Mouse (Mus musculus) telencephalon, adult 2 months (tissue): ENCODE measurements around the gene Ppp1r13l.
A peak's percentile ranks its signal among the peaks of the same experiment; 100 is the strongest.

Experiments used
- DNase-seq: peaks from one replicate; pipeline ENCODE4 v3.0.0-alpha.2; 2011; ENCODE audit warnings: low read depth, low spot score

The Ppp1r13l gene

GRCm38 (mm10) chr7:19365376-19365775 lies 5.8 kb downstream of the Ppp1r13l start:
- no peak for DNase-seq

- DNase-seq: no peak
Measured at GRCm38 (mm10) chr7:19368380-19368779, 8.8 kb downstream of the Ppp1r13l start.

DNA sequence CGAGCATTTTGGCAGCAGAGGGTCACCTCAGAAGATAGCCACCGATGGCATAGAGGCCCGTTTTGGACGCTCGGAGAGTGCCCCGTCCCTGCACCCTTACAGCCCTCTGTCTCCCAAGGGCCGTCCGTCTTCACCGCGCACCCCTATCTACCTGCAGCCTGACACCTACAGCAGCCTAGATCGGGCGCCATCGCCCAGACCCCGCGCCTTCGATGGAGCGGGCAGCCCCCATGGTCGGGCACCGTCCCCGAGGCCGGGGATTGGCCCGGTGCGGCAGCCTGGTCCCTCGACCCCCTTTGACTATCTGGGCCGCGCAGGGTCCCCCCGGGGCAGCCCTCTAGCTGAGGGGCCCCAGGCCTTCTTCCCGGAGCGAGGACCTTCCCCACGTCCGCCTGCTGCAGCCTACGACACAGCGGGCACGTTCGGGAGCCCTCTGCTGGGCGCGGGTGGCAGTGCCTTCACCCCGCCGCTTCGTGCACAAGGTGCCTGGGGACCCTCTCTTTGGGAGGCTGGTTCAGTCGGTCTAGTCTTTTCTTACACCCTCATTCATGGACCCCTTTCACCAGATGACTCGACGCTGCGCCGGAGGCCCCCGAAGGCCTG lies 10.4 kb downstream of the Ppp1r13l start:
- DNase-seq: no peak

GRCm38 (mm10) chr7:19373367-19373766 lies 13.8 kb downstream of the Ppp1r13l start:
- no peak for DNase-seq

DNA sequence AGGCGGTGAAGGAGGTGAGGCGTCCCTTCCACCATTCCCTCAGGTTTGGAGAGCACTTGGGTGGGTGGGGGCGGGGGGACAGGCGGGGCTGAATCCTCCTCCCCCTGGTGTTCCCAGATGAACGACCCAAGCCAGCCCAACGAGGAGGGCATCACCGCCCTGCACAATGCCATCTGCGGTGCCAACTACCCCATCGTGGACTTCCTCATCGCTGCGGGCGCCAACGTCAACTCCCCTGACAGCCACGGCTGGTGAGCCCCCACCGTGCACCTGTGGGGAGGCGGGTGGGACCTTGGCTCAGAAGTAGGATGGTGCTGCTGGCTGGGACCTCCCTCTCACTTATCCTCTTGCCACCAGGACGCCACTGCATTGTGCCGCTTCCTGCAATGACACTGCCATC lies 15.8 kb downstream of the Ppp1r13l start:
- no peak for DNase-seq

GRCm38 (mm10) chr7:19376019-19376418 lies 16.5 kb downstream of the Ppp1r13l start:
- no peak for DNase-seq

GRCm38 (mm10) chr7:19378049-19378448 lies 18.5 kb downstream of the Ppp1r13l start:
- DNase-seq: no peak

GRCm38 (mm10) chr7:19381377-19382165 lies 22.0 kb downstream of the Ppp1r13l start, which contains the start of gene Ercc2:
Gene Ercc2, plus strand, starts transcription at chr7:19382010.
- DNase-seq: peak; percentile 98

DNA sequence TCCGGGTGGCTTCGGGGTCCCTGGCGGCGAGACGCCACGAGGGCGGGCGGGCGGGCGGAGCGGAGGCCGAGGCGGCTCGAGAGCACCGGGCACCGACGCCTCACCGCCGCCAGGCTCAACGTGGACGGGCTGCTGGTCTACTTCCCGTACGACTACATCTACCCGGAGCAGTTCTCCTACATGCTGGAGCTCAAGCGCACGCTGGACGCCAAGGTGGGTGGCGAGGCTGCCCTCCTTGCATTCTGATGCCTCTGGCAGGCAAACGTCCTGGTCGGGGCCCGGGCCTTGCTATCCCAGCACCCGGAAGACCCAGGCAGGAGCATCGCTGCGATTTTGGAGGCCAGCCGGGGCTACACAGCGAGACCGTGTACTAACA lies 22.6 kb downstream of the Ppp1r13l start:
- no peak for DNase-seq

DNA sequence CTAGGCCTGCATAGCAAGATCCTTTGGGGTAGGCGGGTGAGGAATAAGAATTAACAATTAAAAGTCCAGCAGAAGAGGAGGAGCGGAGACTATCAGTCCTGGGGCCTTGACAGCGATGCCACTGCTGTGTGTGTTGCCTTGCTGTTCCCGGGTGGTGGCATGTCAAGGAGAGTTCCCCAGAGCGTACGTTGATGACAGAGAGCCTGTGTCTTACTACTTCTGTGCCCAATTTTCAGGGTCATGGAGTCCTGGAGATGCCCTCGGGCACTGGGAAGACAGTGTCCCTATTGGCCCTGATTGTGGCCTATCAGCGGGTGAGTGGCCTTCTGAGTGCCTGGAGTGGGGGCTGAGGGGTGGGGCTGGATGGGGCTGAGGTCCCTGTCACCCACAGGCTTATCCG lies 24.2 kb downstream of the Ppp1r13l start:
- DNase-seq: no peak

GRCm38 (mm10) chr7:19388699-19389413 lies 29.3 kb downstream of the Ppp1r13l start:
- DNase-seq: no peak

DNA sequence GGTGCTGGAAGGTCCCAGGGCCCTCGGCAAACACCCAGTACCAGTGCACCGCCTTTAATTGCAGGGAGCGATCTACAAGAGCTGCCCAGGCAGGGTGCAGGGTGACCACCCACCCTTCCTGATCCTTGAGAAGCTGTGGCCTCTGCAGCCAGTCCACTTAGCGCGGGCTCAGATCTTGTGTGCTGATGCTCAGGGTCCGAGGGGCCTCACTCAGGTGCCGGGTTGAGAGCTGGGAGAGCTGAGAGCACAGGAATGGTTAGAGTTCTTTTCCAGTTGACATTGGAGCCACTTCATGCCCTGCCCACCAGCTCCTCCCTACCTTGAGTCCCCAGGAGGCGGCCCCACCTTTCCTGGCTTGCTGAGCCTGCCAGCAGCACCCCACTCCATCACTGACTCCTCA lies 34.9 kb downstream of the Ppp1r13l start:
- no peak for DNase-seq

GRCm38 (mm10) chr7:19399496-19400280 lies 40.1 kb downstream of the Ppp1r13l start:
- no peak for DNase-seq

GRCm38 (mm10) chr7:19400946-19401345 lies 41.4 kb downstream of the Ppp1r13l start:
- DNase-seq: no peak

- no peak for DNase-seq
Measured at GRCm38 (mm10) chr7:19402535-19403112, 43.1 kb downstream of the Ppp1r13l start.

DNA sequence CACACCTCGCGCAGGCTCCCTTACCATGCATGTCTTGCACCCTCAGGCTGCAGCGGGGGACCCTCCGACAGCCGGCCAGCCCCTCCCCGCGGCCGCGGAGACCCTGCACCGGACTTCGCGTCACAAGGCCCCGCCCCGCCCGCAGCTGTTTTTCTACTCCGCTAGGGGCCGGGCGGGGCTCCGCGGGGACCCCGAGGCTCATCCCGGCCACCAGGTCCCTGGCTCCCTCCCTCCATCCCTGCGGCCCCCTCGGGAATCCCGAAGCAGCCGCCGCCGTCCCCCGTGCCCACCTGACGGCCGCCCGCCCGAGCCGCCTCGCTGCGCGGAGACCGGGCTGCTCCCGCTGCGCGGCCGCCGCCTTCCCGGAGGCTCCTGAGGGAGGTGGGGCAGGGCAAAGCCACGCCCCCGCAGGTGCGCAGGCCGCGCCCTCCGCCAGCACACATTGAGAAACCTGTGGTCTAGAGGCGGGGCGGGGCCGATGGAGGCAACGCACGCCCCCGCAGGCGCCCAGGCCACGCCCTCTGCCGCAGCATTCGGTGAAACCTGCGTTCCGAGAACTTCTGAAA lies 44.3 kb downstream of the Ppp1r13l start, which contains the start of gene Klc3:
Gene Klc3 (minus strand): TSS at position 374 of the 566 bp plus-strand sequence.
- DNase-seq: no peak

DNA sequence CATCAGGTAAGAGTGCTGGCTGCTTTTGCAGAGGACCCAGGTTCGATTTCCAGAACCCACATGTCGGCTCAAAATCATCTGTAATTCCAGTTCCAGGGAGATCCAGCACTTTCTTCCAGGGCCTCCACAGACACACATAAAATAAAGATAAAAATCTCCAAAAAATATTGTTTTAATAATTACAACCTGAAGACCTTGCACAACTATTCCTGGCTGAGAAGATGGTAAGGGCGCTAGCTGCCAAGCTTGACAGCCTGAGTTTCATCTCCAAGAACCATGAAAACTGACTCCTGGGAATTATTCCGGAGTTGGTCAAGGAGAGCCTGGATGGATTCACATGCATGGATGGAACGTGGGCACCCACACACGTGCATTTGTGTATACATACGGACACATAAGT lies 44.9 kb downstream of the Ppp1r13l start, which contains the start of gene Ckm:
Gene Ckm (plus strand): TSS at position 301 of the 400 bp plus-strand sequence.
- DNase-seq: no peak

DNA sequence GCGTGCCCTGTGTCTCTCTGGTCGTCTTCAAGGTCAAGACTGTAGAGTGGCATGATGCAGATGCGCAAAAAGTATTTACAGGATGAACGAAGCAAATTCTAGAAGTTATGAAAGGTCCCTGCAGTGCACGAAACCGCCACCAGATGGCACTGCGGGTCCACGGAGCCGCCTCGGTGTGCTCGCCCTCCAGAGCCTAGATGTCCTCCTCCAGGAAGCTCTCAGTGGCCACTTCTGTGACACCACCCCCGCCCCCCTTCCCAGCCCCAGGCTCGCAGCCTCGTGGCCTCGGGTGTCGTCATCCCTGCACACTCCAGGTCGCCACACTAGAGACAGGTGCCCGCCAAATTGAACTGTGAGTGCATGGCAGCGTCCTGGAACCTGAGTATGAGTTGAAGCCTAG lies 45.9 kb downstream of the Ppp1r13l start:
- DNase-seq: no peak

DNA sequence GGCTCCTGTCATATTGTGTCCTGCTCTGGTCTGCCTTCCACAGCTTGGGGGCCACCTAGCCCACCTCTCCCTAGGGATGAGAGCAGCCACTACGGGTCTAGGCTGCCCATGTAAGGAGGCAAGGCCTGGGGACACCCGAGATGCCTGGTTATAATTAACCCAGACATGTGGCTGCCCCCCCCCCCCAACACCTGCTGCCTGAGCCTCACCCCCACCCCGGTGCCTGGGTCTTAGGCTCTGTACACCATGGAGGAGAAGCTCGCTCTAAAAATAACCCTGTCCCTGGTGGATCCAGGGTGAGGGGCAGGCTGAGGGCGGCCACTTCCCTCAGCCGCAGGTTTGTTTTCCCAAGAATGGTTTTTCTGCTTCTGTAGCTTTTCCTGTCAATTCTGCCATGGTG lies 50.2 kb downstream of the Ppp1r13l start:
- DNase-seq: no peak

- no peak for DNase-seq
Measured at GRCm38 (mm10) chr7:19410766-19411344, 51.3 kb downstream of the Ppp1r13l start.

GRCm38 (mm10) chr7:19411783-19412182 lies 52.2 kb downstream of the Ppp1r13l start:
- no peak for DNase-seq
